In genomic region chr2:45116531-45117024, GRCm38 (mm10) we compare ENCODE assay signal across 8 mouse cellular contexts. TPM values are rescaled to one million over a fixed set of nuclear protein-coding genes. Genes with fewer than 3 reads are reported as not detected.
A peak's percentile ranks its signal among the peaks of the same experiment; 100 is the strongest.
DNase-seq lines count a peak whose midpoint lies in the region; ATAC-seq and TF ChIP-seq lines count a peak whose summit lies in the region.

No protein-coding gene starts in this region.

- TF ChIP-seq CTCF in bone marrow, adult 2 months (IDR thresholded peaks at IDR 0.05; ENCODE audit: control insufficient read depth, insufficient read depth, low read length), result no peak

- peak overlapping the region; percentile 72 for H3K27ac ChIP-seq in bone marrow, adult 2 months (ENCODE audit: control insufficient read depth, insufficient read depth, low read depth, low read length, poor library complexity)
- H3K27ac ChIP-seq in heart, embryonic 13.5 days (replicated peaks), result peak overlapping the region; percentile 87

- no peaks in the 10 kb centered on the region for H3K9me3 ChIP-seq in heart, embryonic 13.5 days

- H3K36me3 ChIP-seq in heart, embryonic 13.5 days, result no peaks in the 10 kb centered on the region

- TF ChIP-seq POLR2A in bone marrow, adult 2 months (IDR thresholded peaks at IDR 0.05; ENCODE audit: borderline replicate concordance, control insufficient read depth, low read depth, low read length), result 0 out of 2 replicates have a peak, but pooled peaks have one; percentile 12

- peak; percentile 35 for DNase-seq in gastrocnemius, adult 18-20 months (ENCODE audit: low spot score)
- DNase-seq in gastrocnemius, postnatal 4 days (ENCODE audit: low spot score in 2 of 2), result no peak
- DNase-seq in 416B (ENCODE audit: low read depth), result peak; percentile 57
- peak; percentile 41 to 58 for DNase-seq in kidney, postnatal 25 days
- peak; percentile 23 for DNase-seq in naive thymus-derived CD4-positive, alpha-beta T cell, adult 2 months (ENCODE audit: low read depth)
- no peak for DNase-seq in cerebellum, adult 11-12 months

- no peaks in the 10 kb centered on the region for H3K27me3 ChIP-seq in heart, embryonic 13.5 days (replicated peaks)

- ATAC-seq in heart, embryonic 13.5 days (ENCODE audit: extremely low read depth, insufficient number of reproducible peaks, low FRiP score, low TSS enrichment), result no peak

- peak overlapping the region; percentile 90 for H3K4me2 ChIP-seq in heart, embryonic 13.5 days

- H3K9ac ChIP-seq in heart, embryonic 13.5 days, result peak overlapping the region; percentile 87

- H3K4me3 ChIP-seq in bone marrow, adult 2 months (replicated peaks; ENCODE audit: control insufficient read depth, low read depth, low read length), result peak overlapping the region; percentile 69
- peak overlapping the region; percentile 72 for H3K4me3 ChIP-seq in heart, embryonic 13.5 days

- no peaks in the 10 kb centered on the region for H3K4me1 ChIP-seq in bone marrow, adult 2 months (ENCODE audit: control insufficient read depth, insufficient read depth, low read length)
- H3K4me1 ChIP-seq in heart, embryonic 13.5 days, result peaks cover 24% of the 10 kb centered on the region

- WGBS in bone marrow, adult 2 months, result under 1% methylated on average over 25 of the region's 25 CpGs
- under 1% methylated on average over 25 of the region's 25 CpGs for WGBS in heart, embryonic 13.5 days

RNA-seq across cellular contexts. Expression of gene Zeb2, which starts 0.6 kb away (rescaled TPM):
- 10 to 100 TPM; 34.8 to 49.2 TPM for total RNA-seq in gastrocnemius, adult 18-20 months (2021)
- 100 to 1,000 TPM; 146 to 156 TPM for total RNA-seq in gastrocnemius, postnatal 4 days (2021)
- 116 and 143 TPM in 2 replicates for polyA plus RNA-seq in bone marrow, adult 2 months (2011; ENCODE audit: insufficient read depth, insufficient read length, low replicate concordance, missing spikeins)
- 21.8 and 22.4 TPM in 2 replicates for polyA plus RNA-seq in heart, embryonic 13.5 days (2015; fragmentation: Nextera tagmentation; extraction: Ambion mirVana)

Comparison
In these comparisons a context has a peak if more than half of its experiments do, and no peak if none do; other contexts are left out.
1. DNase-seq: peak in gastrocnemius, adult 18-20 months (single experiment), 416B (single experiment), kidney, postnatal 25 days (2 of 2) and naive thymus-derived CD4-positive, alpha-beta T cell, adult 2 months (single experiment); none in gastrocnemius, postnatal 4 days (0 of 2) and cerebellum, adult 11-12 months (single experiment).